Mouse (Mus musculus) small intestine, adult 2 months (tissue): Measurements from ENCODE around the gene L3mbtl2.

Experiments
- CTCF ChIP-seq: fragments of 200-500 bp; IDR thresholded peaks from 2 replicates; pipeline ENCODE4 v1.5.1; 2012; ENCODE audit warnings: low read depth, mild to moderate bottlenecking, control low read depth, inconsistent platforms, low read length, moderate library complexity, mixed read lengths; ENCODE audit not compliant: insufficient replicate concordance, insufficient read length; ENCODE audit errors: extremely low read depth
- POLR2A ChIP-seq: fragments of 200-500 bp; IDR thresholded peaks from 2 replicates; pipeline ENCODE4 v1.6.1; 2012; ENCODE audit warnings: low read depth, mild to moderate bottlenecking, control low read depth, inconsistent platforms, low read length, moderate library complexity

GRCm38 (mm10) chr15:81722361-81722760 lies 58.7 kb downstream of the L3mbtl2 start:
- TF ChIP-seq CTCF (no peak), POLR2A (no peak)
